Mouse (Mus musculus) heart, embryonic 12.5 days (tissue): ENCODE measurements around the gene Cd2ap. TPM values are rescaled to one million over a fixed set of nuclear protein-coding genes. Genes with fewer than 3 reads are reported as not detected.

Experiments used
- ATAC-seq: fragments of 200-750 bp; cut with Nextera tagmentation; 2 replicates; pipeline ENCODE4 v1.8.0; 2017; ENCODE audit warnings: moderate TSS enrichment, moderate library complexity; ENCODE audit not compliant: insufficient number of reproducible peaks, low FRiP score
- H3K27ac ChIP-seq: fragments of 300-500 bp; sonication (generic); 2 replicates; pipeline ENCODE4 v1.5.1; 2016; ENCODE audit warnings: mild to moderate bottlenecking, moderate library complexity; ENCODE audit not compliant: poor library complexity, severe bottlenecking
- H3K27me3 ChIP-seq: fragments of 300-500 bp; sonication (generic); replicated peaks from 2 replicates; pipeline ENCODE4 v1.6.1; 2016; ENCODE audit warnings: mild to moderate bottlenecking, moderate library complexity
- H3K36me3 ChIP-seq: fragments of 300-500 bp; sonication (generic); 2 replicates; pipeline ENCODE4 v1.6.1; 2016; ENCODE audit warnings: mild to moderate bottlenecking, moderate library complexity
- H3K4me1 ChIP-seq: fragments of 300-500 bp; sonication (generic); replicated peaks from 2 replicates; pipeline ENCODE4 v1.6.1; 2016; ENCODE audit warnings: mild to moderate bottlenecking
- H3K4me2 ChIP-seq: fragments of 300-500 bp; sonication (generic); 2 replicates; pipeline ENCODE4 v1.6.1; 2016; ENCODE audit warnings: mild to moderate bottlenecking, moderate library complexity
- H3K4me3 ChIP-seq: fragments of 300-500 bp; sonication (generic); 2 replicates; pipeline ENCODE4 v1.5.1; 2016; ENCODE audit warnings: mild to moderate bottlenecking
- H3K9ac ChIP-seq: fragments of 300-500 bp; sonication (generic); 2 replicates; pipeline ENCODE4 v1.6.1; 2016; ENCODE audit warnings: mild to moderate bottlenecking, moderate library complexity
- H3K9me3 ChIP-seq: fragments of 300-500 bp; sonication (generic); replicated peaks from 2 replicates; pipeline ENCODE4 v1.6.1; 2016; ENCODE audit warnings: mild to moderate bottlenecking, moderate library complexity
- WGBS: fragments of 180-500 bp; shearing (Covaris S2); methylation state at CpG from one replicate; pipeline ENCODE4 v1.1.7; 2016; 5-methylcytosine and 5-hydroxymethylcytosine counted together
- polyA plus RNA-seq: library from polyadenylated mRNA; unstranded; fragments of >200 nt; fragmentation: Nextera tagmentation; extraction: Ambion mirVana; gene quantifications from 2 replicates; pipeline ENCODE4 v1.2.1, GENCODE M21; 2016

Gene Cd2ap
- polyA plus RNA-seq, 1 experiment from 2014 or later: 20.2 TPM

- no peaks in the 10 kb centered on the region for H3K27me3 ChIP-seq
- H3K4me1 ChIP-seq: peaks cover 13% of the 10 kb centered on the region; the same call in 1 of the 2 replicates
- H3K36me3 ChIP-seq: no peaks in the 10 kb centered on the region
- no peak overlapping the region for H3K4me3 ChIP-seq
- no peak overlapping the region for H3K4me2 ChIP-seq
- no peak overlapping the region for H3K27ac ChIP-seq
- ATAC-seq: no peak
- H3K9me3 ChIP-seq: no peaks in the 10 kb centered on the region
- 89% methylated on average over 1 of the region's 1 CpGs for WGBS
- no peak overlapping the region for H3K9ac ChIP-seq
Measured at GRCm38 (mm10) chr17:42860370-42860769, 16.1 kb downstream of the Cd2ap start.

- no peak overlapping the region for H3K4me3 ChIP-seq
- no peaks in the 10 kb centered on the region for H3K36me3 ChIP-seq
- no peak overlapping the region for H3K9ac ChIP-seq
- ATAC-seq: no peak
- H3K27ac ChIP-seq: no peak overlapping the region
- WGBS: 79% methylated on average over 3 of the region's 3 CpGs
- H3K9me3 ChIP-seq: no peaks in the 10 kb centered on the region
- H3K4me2 ChIP-seq: no peak overlapping the region
- H3K27me3 ChIP-seq: no peaks in the 10 kb centered on the region
- peaks cover 9% of the 10 kb centered on the region; the same call in 1 of the 2 replicates for H3K4me1 ChIP-seq
Measured at GRCm38 (mm10) chr17:42857506-42857905, 19.0 kb downstream of the Cd2ap start.

GRCm38 (mm10) chr17:42847108-42847507, 29.4 kb downstream of the Cd2ap start:
- WGBS: 79% methylated on average over 2 of the region's 2 CpGs
- Histone ChIP-seq H3K36me3 (peaks cover 30% of the 10 kb centered on the region), H3K27ac (no peak overlapping the region), H3K4me1 (no peaks in the 10 kb centered on the region), H3K4me2 (no peak overlapping the region), H3K9ac (no peak overlapping the region), H3K9me3 (no peaks in the 10 kb centered on the region), H3K4me3 (no peak overlapping the region), H3K27me3 (no peaks in the 10 kb centered on the region)
- no peak for ATAC-seq

- Histone ChIP-seq H3K9ac (no peak overlapping the region), H3K27ac (no peak overlapping the region), H3K27me3 (no peaks in the 10 kb centered on the region), H3K4me1 (peaks cover 8% of the 10 kb centered on the region; the same call in 1 of the 2 replicates), H3K4me2 (no peak overlapping the region), H3K36me3 (peaks cover 25% of the 10 kb centered on the region), H3K4me3 (no peak overlapping the region), H3K9me3 (no peaks in the 10 kb centered on the region)
- ATAC-seq: no peak
- WGBS: 76% methylated on average over 2 of the region's 2 CpGs
Measured at GRCm38 (mm10) chr17:42837193-42837592, 39.3 kb downstream of the Cd2ap start.

GRCm38 (mm10) chr17:42822787-42823186, 53.7 kb downstream of the Cd2ap start:
- 0 out of 2 replicates have a peak overlapping the region, but pooled peaks have one; percentile 5 for H3K4me3 ChIP-seq
- H3K9me3 ChIP-seq: no peaks in the 10 kb centered on the region
- peak; percentile 42; the same call in 1 of the 2 replicates for ATAC-seq
- H3K4me2 ChIP-seq: peak overlapping the region; percentile 54
- H3K27me3 ChIP-seq: no peaks in the 10 kb centered on the region
- 59% methylated on average over 8 of the region's 8 CpGs for WGBS
- peaks cover 7% of the 10 kb centered on the region for H3K4me1 ChIP-seq
- peaks cover 38% of the 10 kb centered on the region for H3K36me3 ChIP-seq
- peak overlapping the region; percentile 79 for H3K27ac ChIP-seq
- H3K9ac ChIP-seq: no peak overlapping the region

GRCm38 (mm10) chr17:42815374-42815773, 61.1 kb downstream of the Cd2ap start:
- H3K36me3 ChIP-seq: peaks cover 31% of the 10 kb centered on the region
- no peak overlapping the region for H3K4me3 ChIP-seq
- H3K4me1 ChIP-seq: no peaks in the 10 kb centered on the region
- 85% methylated on average over 3 of the region's 3 CpGs for WGBS
- H3K27ac ChIP-seq: no peak overlapping the region
- no peaks in the 10 kb centered on the region for H3K9me3 ChIP-seq
- no peak overlapping the region for H3K9ac ChIP-seq
- no peaks in the 10 kb centered on the region for H3K27me3 ChIP-seq
- H3K4me2 ChIP-seq: no peak overlapping the region
- ATAC-seq: no peak

GRCm38 (mm10) chr17:42792412-42792975, 84.0 kb downstream of the Cd2ap start:
- Histone ChIP-seq H3K9ac (no peak overlapping the region), H3K4me2 (no peak overlapping the region), H3K36me3 (peaks cover 28% of the 10 kb centered on the region), H3K4me1 (peaks cover 20% of the 10 kb centered on the region), H3K27me3 (no peaks in the 10 kb centered on the region), H3K4me3 (no peak overlapping the region), H3K9me3 (0 out of 2 replicates have a peak, but pooled peaks cover 3% of the 10 kb centered on the region), H3K27ac (no peak overlapping the region)
- ATAC-seq: no peak
- WGBS: 62% methylated on average over 2 of the region's 2 CpGs

GRCm38 (mm10) chr17:42790787-42791186, 85.7 kb downstream of the Cd2ap start:
- H3K4me1 ChIP-seq: peaks cover 14% of the 10 kb centered on the region
- H3K27me3 ChIP-seq: no peaks in the 10 kb centered on the region
- 0 out of 2 replicates have a peak, but pooled peaks cover 3% of the 10 kb centered on the region for H3K9me3 ChIP-seq
- no peak overlapping the region for H3K9ac ChIP-seq
- H3K4me2 ChIP-seq: no peak overlapping the region
- 34% methylated on average over 1 of the region's 1 CpGs for WGBS
- no peak for ATAC-seq
- peaks cover 24% of the 10 kb centered on the region for H3K36me3 ChIP-seq
- peak overlapping the region; percentile 18; the same call in 1 of the 2 replicates for H3K27ac ChIP-seq
- no peak overlapping the region for H3K4me3 ChIP-seq

- Histone ChIP-seq H3K4me2 (no peak overlapping the region), H3K27ac (no peak overlapping the region), H3K36me3 (peaks cover 24% of the 10 kb centered on the region), H3K9me3 (0 out of 2 replicates have a peak, but pooled peaks cover 3% of the 10 kb centered on the region), H3K27me3 (no peaks in the 10 kb centered on the region), H3K4me3 (no peak overlapping the region), H3K9ac (no peak overlapping the region), H3K4me1 (peaks cover 14% of the 10 kb centered on the region)
- WGBS: 58% methylated on average over 2 of the region's 2 CpGs
- ATAC-seq: no peak
Measured at GRCm38 (mm10) chr17:42789723-42790122, 86.7 kb downstream of the Cd2ap start.

GRCm38 (mm10) chr17:42788686-42789453, 87.6 kb downstream of the Cd2ap start:
- no peak for ATAC-seq
- Histone ChIP-seq H3K9ac (no peak overlapping the region), H3K4me1 (peaks cover 14% of the 10 kb centered on the region), H3K27me3 (no peaks in the 10 kb centered on the region), H3K4me3 (no peak overlapping the region), H3K36me3 (peaks cover 16% of the 10 kb centered on the region), H3K4me2 (no peak overlapping the region), H3K9me3 (0 out of 2 replicates have a peak, but pooled peaks cover 2% of the 10 kb centered on the region), H3K27ac (no peak overlapping the region)
- 74% methylated on average over 5 of the region's 5 CpGs for WGBS

GRCm38 (mm10) chr17:42782156-42782757, 94.2 kb downstream of the Cd2ap start:
- peaks cover 6% of the 10 kb centered on the region; the same call in 1 of the 2 replicates for H3K36me3 ChIP-seq
- WGBS: 52% methylated on average over 7 of the region's 7 CpGs
- H3K27ac ChIP-seq: no peak overlapping the region
- H3K9me3 ChIP-seq: no peaks in the 10 kb centered on the region
- H3K4me3 ChIP-seq: no peak overlapping the region
- H3K9ac ChIP-seq: no peak overlapping the region
- H3K4me2 ChIP-seq: no peak overlapping the region
- no peaks in the 10 kb centered on the region for H3K4me1 ChIP-seq
- no peak for ATAC-seq
- no peaks in the 10 kb centered on the region for H3K27me3 ChIP-seq
